Mouse (Mus musculus) fat pad, adult 2 months (tissue): Measurements from ENCODE around the gene Vmn1r124.
"Not testable (repeated sequence)": the region's sequence is repeated elsewhere in the genome, so short reads cannot be mapped to it uniquely, and the experiment has no call there.

Experiments
- DNase-seq: peaks from one replicate; pipeline ENCODE4 v3.0.0-alpha.2; 2011; ENCODE audit warnings: low read depth, low spot score; ENCODE audit errors: extremely low read depth

Gene Vmn1r124

GRCm38 (mm10) chr7:21260517-21260916 lies at the start of gene Vmn1r124:
Gene Vmn1r124 (minus strand): TSS chr7:21260617.
- DNase-seq = not testable (repeated sequence)

DNA sequence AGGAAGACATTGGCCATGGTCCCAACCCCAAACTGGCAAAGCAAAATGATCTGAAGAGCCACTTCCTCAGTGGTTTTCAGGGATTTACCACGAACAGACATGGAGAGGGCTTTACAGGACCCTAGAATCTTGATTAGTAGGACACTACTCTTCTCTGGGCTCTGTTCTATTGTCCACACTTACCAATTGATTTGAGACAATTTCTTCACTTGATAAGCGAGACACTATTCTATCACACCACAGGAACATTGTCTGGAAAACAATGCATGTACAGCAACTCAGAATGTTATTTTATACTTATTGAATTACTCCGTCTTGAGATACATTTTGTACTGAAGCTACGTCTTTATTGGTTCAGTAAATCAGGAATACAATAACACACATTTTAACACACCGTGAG lies 41.0 kb upstream of the Vmn1r124 start, which contains the start of gene Vmn1r126:
Gene Vmn1r126 (minus strand): TSS at position 101 of the 400 bp plus-strand sequence.
- not testable (repeated sequence) for DNase-seq

GRCm38 (mm10) chr7:21271879-21272278 lies 11.5 kb upstream of the Vmn1r124 start, which contains the start of gene Vmn1r125:
Gene Vmn1r125 (plus strand): TSS chr7:21272179.
- DNase-seq = not testable (repeated sequence)
